Mouse (Mus musculus): ENCODE results near the gene Pfkp. TPM values are rescaled to one million over a fixed set of nuclear protein-coding genes. Genes with fewer than 3 reads are reported as not detected.

Pfkp gene
- polyA plus RNA-seq, 1 experiment from 2014 or later: 5.9 TPM

GRCm38 (mm10) chr13:6634063-6634462, 14.5 kb downstream of the Pfkp start:
- Histone ChIP-seq H3K27ac (no peak overlapping the region), H3K36me3 (no peaks in the 10 kb centered on the region), H3K4me1 (peaks cover 35% of the 10 kb centered on the region), H3K27me3 (ENCODE audit: low read depth, poor library complexity, severe bottlenecking) (no peaks in the 10 kb centered on the region), H3K9me3 (replicated peaks) (no peaks in the 10 kb centered on the region), H3K4me3 (no peak overlapping the region)
- DNase-seq (ENCODE audit: low spot score): no peak
- WGBS: 87% methylated on average over 12 of the region's 12 CpGs

GRCm38 (mm10) chr13:6633524-6633923, 15.1 kb downstream of the Pfkp start:
- peaks cover 37% of the 10 kb centered on the region for H3K4me1 ChIP-seq
- H3K4me3 ChIP-seq: no peak overlapping the region
- DNase-seq (ENCODE audit: low spot score): no peak
- no peaks in the 10 kb centered on the region for H3K9me3 ChIP-seq (replicated peaks)
- H3K27me3 ChIP-seq (ENCODE audit: low read depth, poor library complexity, severe bottlenecking): no peaks in the 10 kb centered on the region
- WGBS: 74% methylated on average over 7 of the region's 7 CpGs
- no peaks in the 10 kb centered on the region for H3K36me3 ChIP-seq
- H3K27ac ChIP-seq: no peak overlapping the region

GRCm38 (mm10) chr13:6632935-6633334, 15.6 kb downstream of the Pfkp start:
- Histone ChIP-seq H3K9me3 (replicated peaks) (no peaks in the 10 kb centered on the region), H3K4me1 (peaks cover 37% of the 10 kb centered on the region), H3K27me3 (ENCODE audit: low read depth, poor library complexity, severe bottlenecking) (no peaks in the 10 kb centered on the region), H3K36me3 (no peaks in the 10 kb centered on the region), H3K27ac (no peak overlapping the region), H3K4me3 (no peak overlapping the region)
- WGBS: 74% methylated on average over 4 of the region's 4 CpGs
- DNase-seq (ENCODE audit: low spot score): no peak

GRCm38 (mm10) chr13:6632513-6632912, 16.1 kb downstream of the Pfkp start:
- no peak for DNase-seq (ENCODE audit: low spot score)
- WGBS: 69% methylated on average over 8 of the region's 8 CpGs
- peaks cover 37% of the 10 kb centered on the region for H3K4me1 ChIP-seq
- H3K27ac ChIP-seq: peak overlapping the region; percentile 21; the same call in 1 of the 2 replicates
- no peak overlapping the region for H3K4me3 ChIP-seq
- H3K27me3 ChIP-seq (ENCODE audit: low read depth, poor library complexity, severe bottlenecking): no peaks in the 10 kb centered on the region
- no peaks in the 10 kb centered on the region for H3K9me3 ChIP-seq (replicated peaks)
- H3K36me3 ChIP-seq: no peaks in the 10 kb centered on the region

- Histone ChIP-seq H3K36me3 (no peaks in the 10 kb centered on the region), H3K27ac (peak overlapping the region; percentile 21; the same call in 1 of the 2 replicates), H3K9me3 (replicated peaks) (no peaks in the 10 kb centered on the region), H3K4me1 (peaks cover 37% of the 10 kb centered on the region), H3K27me3 (ENCODE audit: low read depth, poor library complexity, severe bottlenecking) (no peaks in the 10 kb centered on the region), H3K4me3 (no peak overlapping the region)
- no peak for DNase-seq (ENCODE audit: low spot score)
- 70% methylated on average over 12 of the region's 12 CpGs for WGBS
These were observed 16.6 kb downstream of the Pfkp start for GRCm38 (mm10) chr13:6631772-6632510.

GRCm38 (mm10) chr13:6630660-6631059, 17.9 kb downstream of the Pfkp start:
- 88% methylated on average over 5 of the region's 5 CpGs for WGBS
- DNase-seq (ENCODE audit: low spot score): no peak
- H3K4me1 ChIP-seq: peaks cover 37% of the 10 kb centered on the region
- H3K9me3 ChIP-seq (replicated peaks): no peaks in the 10 kb centered on the region
- H3K36me3 ChIP-seq: no peaks in the 10 kb centered on the region
- H3K27me3 ChIP-seq (ENCODE audit: low read depth, poor library complexity, severe bottlenecking): no peaks in the 10 kb centered on the region
- no peak overlapping the region for H3K27ac ChIP-seq
- no peak overlapping the region for H3K4me3 ChIP-seq

GRCm38 (mm10) chr13:6629927-6630326, 18.6 kb downstream of the Pfkp start:
- WGBS: 21% methylated on average over 5 of the region's 5 CpGs
- peak; percentile 56 for DNase-seq (ENCODE audit: low spot score)
- Histone ChIP-seq H3K27ac (no peak overlapping the region), H3K27me3 (ENCODE audit: low read depth, poor library complexity, severe bottlenecking) (no peaks in the 10 kb centered on the region), H3K9me3 (replicated peaks) (no peaks in the 10 kb centered on the region), H3K4me1 (peaks cover 37% of the 10 kb centered on the region), H3K4me3 (no peak overlapping the region), H3K36me3 (no peaks in the 10 kb centered on the region)

- Histone ChIP-seq H3K27me3 (ENCODE audit: low read depth, poor library complexity, severe bottlenecking) (no peaks in the 10 kb centered on the region), H3K4me3 (no peak overlapping the region), H3K27ac (no peak overlapping the region), H3K4me1 (peaks cover 37% of the 10 kb centered on the region), H3K36me3 (no peaks in the 10 kb centered on the region), H3K9me3 (replicated peaks) (no peaks in the 10 kb centered on the region)
- 87% methylated on average over 14 of the region's 14 CpGs for WGBS
- DNase-seq (ENCODE audit: low spot score): no peak
These were observed 19.4 kb downstream of the Pfkp start for GRCm38 (mm10) chr13:6628998-6629764.

GRCm38 (mm10) chr13:6628261-6628660, 20.3 kb downstream of the Pfkp start:
- H3K4me1 ChIP-seq: peaks cover 29% of the 10 kb centered on the region
- no peaks in the 10 kb centered on the region for H3K27me3 ChIP-seq (ENCODE audit: low read depth, poor library complexity, severe bottlenecking)
- 88% methylated on average over 3 of the region's 3 CpGs for WGBS
- DNase-seq (ENCODE audit: low spot score): no peak
- H3K4me3 ChIP-seq: no peak overlapping the region
- no peaks in the 10 kb centered on the region for H3K9me3 ChIP-seq (replicated peaks)
- H3K27ac ChIP-seq: no peak overlapping the region
- no peaks in the 10 kb centered on the region for H3K36me3 ChIP-seq

- Histone ChIP-seq H3K9me3 (replicated peaks) (no peaks in the 10 kb centered on the region), H3K36me3 (no peaks in the 10 kb centered on the region), H3K27me3 (ENCODE audit: low read depth, poor library complexity, severe bottlenecking) (no peaks in the 10 kb centered on the region), H3K4me1 (peaks cover 25% of the 10 kb centered on the region), H3K4me3 (no peak overlapping the region), H3K27ac (no peak overlapping the region)
- 97% methylated on average over 3 of the region's 3 CpGs for WGBS
- DNase-seq (ENCODE audit: low spot score): no peak
These were observed 21.2 kb downstream of the Pfkp start for GRCm38 (mm10) chr13:6627352-6627751.

- no peaks in the 10 kb centered on the region for H3K27me3 ChIP-seq (ENCODE audit: low read depth, poor library complexity, severe bottlenecking)
- 80% methylated on average over 4 of the region's 4 CpGs for WGBS
These were observed 22.0 kb downstream of the Pfkp start for GRCm38 (mm10) chr13:6626508-6627114.

GRCm38 (mm10) chr13:6625942-6626341, 22.6 kb downstream of the Pfkp start:
- Histone ChIP-seq H3K4me3 (no peak overlapping the region), H3K27me3 (ENCODE audit: low read depth, poor library complexity, severe bottlenecking) (no peaks in the 10 kb centered on the region), H3K4me1 (peaks cover 13% of the 10 kb centered on the region), H3K9me3 (replicated peaks) (no peaks in the 10 kb centered on the region), H3K27ac (no peak overlapping the region), H3K36me3 (no peaks in the 10 kb centered on the region)
- 78% methylated on average over 3 of the region's 3 CpGs for WGBS
- DNase-seq (ENCODE audit: low spot score): no peak

More at GRCm38 (mm10) chr13:6626508-6627114, 22.0 kb downstream of the Pfkp start:
- Histone ChIP-seq H3K4me1 (peaks cover 18% of the 10 kb centered on the region), H3K9me3 (replicated peaks) (no peaks in the 10 kb centered on the region), H3K27ac (no peak overlapping the region), H3K4me3 (no peak overlapping the region), H3K36me3 (no peaks in the 10 kb centered on the region)
- DNase-seq (ENCODE audit: low spot score): no peak

GRCm38 (mm10) chr13:6624604-6625003, 24.0 kb downstream of the Pfkp start:
- DNase-seq (ENCODE audit: low spot score): no peak
- Histone ChIP-seq H3K27ac (no peak overlapping the region), H3K27me3 (ENCODE audit: low read depth, poor library complexity, severe bottlenecking) (no peaks in the 10 kb centered on the region), H3K36me3 (no peaks in the 10 kb centered on the region), H3K4me1 (peaks cover 7% of the 10 kb centered on the region), H3K9me3 (replicated peaks) (no peaks in the 10 kb centered on the region), H3K4me3 (no peak overlapping the region)
- WGBS: 90% methylated on average over 2 of the region's 2 CpGs

Measured in limb, embryonic 10.5 days (tissue).